Mouse (Mus musculus): ENCODE results near the gene Inhbe. TPM values are rescaled to one million over a fixed set of nuclear protein-coding genes. Genes with fewer than 3 reads are reported as not detected.

Gene Inhbe
- polyA plus RNA-seq, 1 experiment from 2014 or later, result 0.07 TPM

Other genes starting within 250 kb of the Inhbe start
- 76.5 and 87.7 TPM in 2 replicates for gene Os9, start 233.3 kb downstream of the Inhbe start, polyA plus RNA-seq (2015; fragmentation: Nextera tagmentation; extraction: Ambion mirVana)
- gene B4galnt1, start 189.2 kb downstream of the Inhbe start, polyA plus RNA-seq (2015; fragmentation: Nextera tagmentation; extraction: Ambion mirVana), result 8.9 and 9.0 TPM in 2 replicates
- gene Slc26a10, start 173.8 kb downstream of the Inhbe start, polyA plus RNA-seq (2015; fragmentation: Nextera tagmentation; extraction: Ambion mirVana), result 1.3 and 2.0 TPM in 2 replicates
- gene Arhgef25, start 164.3 kb downstream of the Inhbe start, polyA plus RNA-seq (2015; fragmentation: Nextera tagmentation; extraction: Ambion mirVana), result 117 and 130 TPM in 2 replicates
- gene Dtx3, start 158.7 kb downstream of the Inhbe start, polyA plus RNA-seq (2015; fragmentation: Nextera tagmentation; extraction: Ambion mirVana), result 161 and 165 TPM in 2 replicates
- gene Pip4k2c, start 142.8 kb downstream of the Inhbe start, polyA plus RNA-seq (2015; fragmentation: Nextera tagmentation; extraction: Ambion mirVana), result 28.1 and 30.8 TPM in 2 replicates
- gene Kif5a, start 91.1 kb downstream of the Inhbe start, polyA plus RNA-seq (2015; fragmentation: Nextera tagmentation; extraction: Ambion mirVana), result 6.7 and 8.1 TPM in 2 replicates
- 187 and 199 TPM in 2 replicates for gene Dctn2, start 88.0 kb downstream of the Inhbe start, polyA plus RNA-seq (2015; fragmentation: Nextera tagmentation; extraction: Ambion mirVana)
- 14.9 and 19.2 TPM in 2 replicates for gene Mbd6, start 65.4 kb downstream of the Inhbe start, polyA plus RNA-seq (2015; fragmentation: Nextera tagmentation; extraction: Ambion mirVana)
- gene Mars, start 42.6 kb downstream of the Inhbe start, polyA plus RNA-seq (2015; fragmentation: Nextera tagmentation; extraction: Ambion mirVana), result 113 and 128 TPM in 2 replicates
- gene Arhgap9, start 32.4 kb downstream of the Inhbe start, polyA plus RNA-seq (2015; fragmentation: Nextera tagmentation; extraction: Ambion mirVana), result 3.1 and 3.4 TPM in 2 replicates
- 17.5 and 19.8 TPM in 2 replicates for gene Gli1, start 12.4 kb downstream of the Inhbe start, polyA plus RNA-seq (2015; fragmentation: Nextera tagmentation; extraction: Ambion mirVana)
- gene Inhbc, start 16.0 kb upstream of the Inhbe start, polyA plus RNA-seq (2015; fragmentation: Nextera tagmentation; extraction: Ambion mirVana), result not detected in 2 replicates
- 57.7 and 58.8 TPM in 2 replicates for gene R3hdm2, start 25.9 kb upstream of the Inhbe start, polyA plus RNA-seq (2015; fragmentation: Nextera tagmentation; extraction: Ambion mirVana)
- gene Stac3, start 147.3 kb upstream of the Inhbe start, polyA plus RNA-seq (2015; fragmentation: Nextera tagmentation; extraction: Ambion mirVana), result 2.0 and 3.2 TPM in 2 replicates
- gene Ndufa4l2, start 160.6 kb upstream of the Inhbe start, polyA plus RNA-seq (2015; fragmentation: Nextera tagmentation; extraction: Ambion mirVana), result 20.0 and 32.7 TPM in 2 replicates
- gene Shmt2, start 168.0 kb upstream of the Inhbe start, polyA plus RNA-seq (2015; fragmentation: Nextera tagmentation; extraction: Ambion mirVana), result 81.7 and 92.3 TPM in 2 replicates
- 3.0 and 3.9 TPM in 2 replicates for gene Nxph4, start 180.1 kb upstream of the Inhbe start, polyA plus RNA-seq (2015; fragmentation: Nextera tagmentation; extraction: Ambion mirVana)